Mouse (Mus musculus) embryo, embryonic 11.5 days (tissue): ENCODE results near the gene Hip1.

ENCODE experiments used
- DNase-seq: peaks from one replicate; pipeline ENCODE4 v3.0.0-alpha.2; 2012; ENCODE audit warnings: low read depth, low spot score

The Hip1 gene

DNA sequence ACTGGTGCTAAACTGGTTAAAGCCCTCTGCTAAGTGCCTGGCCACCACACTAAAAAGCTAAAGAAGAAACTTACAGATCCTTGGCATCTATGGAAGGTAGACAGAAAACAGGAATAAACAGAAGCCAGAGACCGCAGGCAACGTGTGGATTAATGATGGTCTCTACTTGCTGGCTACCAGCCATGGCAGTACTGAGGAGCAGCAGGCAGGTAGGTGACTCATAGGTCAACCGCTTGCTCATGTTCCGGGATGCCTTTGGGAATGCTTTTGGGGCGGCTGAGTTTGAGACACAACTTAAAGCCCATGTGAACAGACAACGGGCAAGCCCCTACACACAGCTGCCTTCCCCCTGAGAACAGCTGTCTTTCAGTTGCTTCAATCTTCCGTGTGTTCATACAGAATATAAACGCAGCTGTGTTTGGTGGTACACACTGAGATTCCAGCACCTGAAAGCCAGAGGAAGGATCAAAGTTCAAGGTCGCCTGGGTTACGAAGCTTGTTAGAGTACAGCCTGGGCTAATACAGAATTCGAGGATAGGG, 13.5 kb downstream of the Hip1 start:
- no peak for DNase-seq

DNA sequence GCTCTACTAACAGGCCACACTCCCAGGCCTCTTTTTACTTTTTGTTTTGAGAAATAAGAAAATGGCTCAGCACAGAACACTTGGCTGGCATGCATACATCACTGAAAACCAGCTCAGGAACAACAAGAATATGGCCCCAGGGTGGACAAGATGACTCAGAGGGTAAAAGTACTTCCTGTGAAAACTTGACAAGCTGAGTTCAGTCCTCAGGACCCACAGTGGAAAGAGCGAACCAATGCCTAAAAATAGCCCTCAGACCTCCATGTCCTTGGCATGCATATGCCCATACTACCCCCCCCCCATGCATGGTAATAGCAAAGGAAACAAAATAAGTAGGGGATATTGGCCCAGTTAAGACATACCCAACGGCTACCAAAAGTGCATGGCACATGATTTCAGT, 15.0 kb downstream of the Hip1 start:
- DNase-seq, result no peak

DNA sequence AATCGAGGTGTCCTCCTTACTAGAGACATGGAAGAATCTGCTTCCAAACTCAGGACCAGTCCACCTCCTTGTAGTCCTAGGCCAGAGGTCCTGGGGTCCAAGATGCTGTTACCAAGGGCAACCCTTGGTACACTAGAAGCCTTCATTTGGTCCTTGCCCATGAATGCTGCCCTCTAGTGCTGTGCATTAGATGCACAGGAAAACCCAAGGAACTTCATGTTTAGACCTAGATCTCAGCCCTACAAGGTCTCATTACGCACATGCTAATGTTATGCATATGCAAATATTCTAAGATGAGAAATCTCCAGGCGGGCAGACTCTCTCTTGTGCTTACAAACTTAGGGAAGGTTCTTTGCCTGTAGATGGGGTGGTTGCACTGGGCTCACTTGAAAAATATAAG, 15.6 kb downstream of the Hip1 start:
- no peak for DNase-seq

DNA sequence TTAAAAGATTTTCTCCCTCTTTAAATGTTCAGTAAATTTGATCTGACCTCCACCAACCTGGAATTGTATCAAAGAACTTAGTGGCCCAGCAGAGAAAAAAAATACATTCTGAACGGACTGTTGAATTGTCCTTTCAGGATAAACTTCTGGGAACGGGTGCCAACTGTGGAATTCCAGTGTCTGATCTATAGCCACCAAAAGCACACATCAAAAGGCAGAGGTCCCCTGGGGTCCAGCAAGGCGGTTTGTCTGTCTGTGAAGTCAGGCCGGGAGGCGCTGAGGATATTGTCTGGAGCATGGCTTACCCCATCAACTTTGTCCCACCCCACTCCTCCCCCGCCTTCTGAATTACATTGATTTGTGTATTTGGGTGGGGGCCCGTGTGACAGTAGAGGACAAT, 16.9 kb downstream of the Hip1 start:
- no peak for DNase-seq

DNA sequence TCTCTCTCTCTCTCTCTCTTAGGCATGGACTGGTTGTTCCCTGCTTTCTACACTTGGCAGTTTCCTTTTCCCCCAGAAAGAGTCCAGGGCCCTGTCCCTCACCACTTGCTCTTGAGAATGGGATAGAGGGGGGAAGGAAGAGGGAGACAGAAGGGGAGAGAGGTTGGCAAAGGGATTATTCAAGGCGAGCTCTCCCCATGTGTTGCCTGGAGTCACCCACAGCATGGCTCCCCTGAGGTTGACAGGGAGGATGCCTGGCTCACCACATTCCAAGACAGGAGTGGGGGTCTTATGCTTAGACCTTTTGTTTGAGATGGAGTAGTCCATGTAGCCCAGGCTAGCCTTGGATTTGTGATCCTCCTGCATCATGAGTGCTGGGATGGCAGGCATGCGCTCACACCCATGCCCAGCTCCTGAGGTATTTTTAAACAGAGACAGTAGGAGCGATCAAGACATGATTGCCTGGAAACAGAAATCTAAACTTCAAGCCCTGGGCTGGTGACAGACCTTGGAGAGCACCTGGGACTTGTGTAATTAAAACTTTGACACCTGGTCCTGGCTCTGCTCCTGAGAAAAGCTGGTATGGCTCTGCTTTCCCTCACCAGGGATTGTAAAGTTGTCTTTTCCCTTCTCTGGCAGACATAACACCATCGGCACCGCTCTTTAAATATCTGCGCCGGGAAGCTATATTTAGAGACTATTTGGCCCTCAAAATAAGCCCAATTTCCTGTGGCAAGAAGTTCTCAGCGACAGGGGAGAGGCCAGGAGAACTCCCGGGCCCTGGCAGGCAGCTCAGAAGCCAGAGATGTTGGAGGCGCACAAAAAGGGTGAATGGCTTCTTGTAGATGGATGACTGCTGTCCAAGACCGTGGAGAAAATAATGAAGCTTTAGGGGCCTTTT, 20.0 kb downstream of the Hip1 start:
- DNase-seq, result no peak

DNA sequence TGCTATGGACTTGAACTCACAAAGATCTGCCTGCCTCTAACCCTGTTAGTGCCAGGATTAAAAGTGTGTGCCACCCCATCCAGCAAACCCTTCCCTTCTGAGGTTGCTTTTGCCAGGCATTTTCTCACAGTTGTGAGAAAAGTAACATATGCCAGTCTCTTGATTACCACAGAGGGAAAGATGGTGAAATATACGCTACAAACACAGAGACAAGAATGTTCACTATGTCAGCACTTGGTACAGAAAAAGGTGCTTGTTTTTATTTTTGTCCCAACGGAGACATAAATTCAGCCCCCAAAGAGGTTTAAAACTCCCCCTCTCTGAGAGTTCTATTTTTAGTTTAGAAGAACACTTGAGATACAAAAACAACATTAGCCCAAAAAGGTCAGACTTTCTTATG, 20.8 kb downstream of the Hip1 start:
- no peak for DNase-seq

DNA sequence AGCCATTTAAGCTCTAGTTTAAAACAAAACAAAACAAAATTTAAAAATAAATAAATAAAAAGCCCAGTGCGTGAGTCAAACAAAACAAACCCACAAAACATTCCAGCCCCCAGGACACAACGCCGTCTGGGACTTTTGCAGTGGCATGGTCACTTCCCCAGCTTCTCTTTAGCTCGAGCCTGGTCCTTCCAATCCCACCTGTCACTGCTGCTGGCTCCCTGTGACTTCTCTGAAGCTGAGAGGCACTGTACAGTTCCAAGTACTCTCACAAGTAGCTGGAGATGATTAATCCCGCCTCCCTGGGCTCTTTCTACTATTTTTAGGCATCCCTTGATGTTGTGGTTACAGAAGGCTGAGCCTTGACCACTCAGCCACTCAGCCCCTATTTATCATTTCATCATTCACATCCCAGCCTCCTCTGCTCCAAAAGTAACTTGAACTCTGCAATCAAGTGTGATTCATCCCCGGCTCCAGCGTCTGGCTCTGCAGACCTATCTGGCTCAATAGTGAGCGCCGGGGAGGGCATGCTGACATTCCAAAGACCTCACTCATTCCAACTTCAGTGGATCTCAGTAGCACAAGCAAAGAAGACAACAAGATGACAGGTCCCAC, 22.7 kb downstream of the Hip1 start:
- no peak for DNase-seq

DNA sequence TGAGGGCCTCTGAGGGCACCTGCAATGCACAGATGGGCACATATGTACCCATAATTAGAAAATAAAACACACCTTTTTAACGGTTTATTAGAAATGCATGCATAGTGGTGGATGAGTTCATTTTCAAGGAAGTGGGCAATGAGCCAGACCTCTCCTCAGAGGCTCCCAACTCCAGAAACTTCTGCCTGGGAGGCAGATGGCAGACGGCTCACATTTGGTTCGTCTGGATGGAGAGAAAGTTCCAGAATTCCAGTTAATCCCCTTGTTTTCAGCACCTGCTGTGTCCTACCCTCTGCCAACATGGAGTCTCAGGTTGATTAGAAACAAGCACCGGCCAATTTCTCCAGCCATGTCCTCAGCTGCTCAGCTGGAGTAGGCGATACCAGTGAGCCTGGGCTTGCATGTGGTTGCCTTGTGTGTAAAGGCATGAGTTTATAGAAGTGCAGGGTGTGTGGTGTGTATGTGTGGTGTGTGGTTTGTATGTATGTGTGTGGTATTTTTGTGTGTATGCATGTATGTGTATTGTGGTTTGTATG, 27.5 kb downstream of the Hip1 start:
- no peak for DNase-seq

DNA sequence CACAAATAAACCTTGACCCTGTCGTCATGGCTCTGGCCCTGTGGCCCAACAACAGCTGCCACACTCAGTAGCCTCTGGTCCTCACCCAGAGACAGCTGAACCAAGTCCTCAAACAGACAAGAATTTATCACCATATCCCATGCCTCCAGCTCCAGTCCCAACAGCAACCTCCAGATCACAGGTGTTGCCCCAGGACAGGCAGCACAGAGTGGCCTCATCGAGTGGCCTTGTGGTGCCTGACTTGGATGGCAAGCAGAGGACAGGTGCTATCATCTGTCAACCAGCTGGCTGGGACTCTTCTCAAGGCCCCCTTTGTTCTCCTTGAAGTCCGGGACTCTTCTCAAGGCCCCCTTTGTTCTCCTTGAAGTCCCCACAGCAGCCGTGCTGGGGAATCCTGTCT, 31.8 kb downstream of the Hip1 start:
- no peak for DNase-seq

DNA sequence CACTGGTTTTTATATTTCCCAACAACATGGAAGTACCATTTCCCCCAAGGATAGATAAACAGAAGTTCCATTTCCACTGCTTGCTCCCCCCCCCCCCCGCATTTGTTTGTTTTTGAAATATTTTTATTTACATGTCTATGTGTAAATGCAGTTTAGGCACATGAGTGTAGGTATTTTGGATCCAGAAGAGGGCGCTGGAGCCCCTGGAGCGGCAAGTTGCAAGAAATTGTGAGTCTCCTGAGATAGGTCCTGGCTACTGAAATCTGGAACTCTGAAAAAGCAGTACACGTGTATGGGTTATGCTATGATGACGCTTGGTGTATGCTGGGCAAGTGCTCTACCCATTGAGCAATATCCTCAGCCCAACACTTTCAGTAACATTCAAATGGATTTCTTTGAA, 33.8 kb downstream of the Hip1 start:
- no peak for DNase-seq

DNA sequence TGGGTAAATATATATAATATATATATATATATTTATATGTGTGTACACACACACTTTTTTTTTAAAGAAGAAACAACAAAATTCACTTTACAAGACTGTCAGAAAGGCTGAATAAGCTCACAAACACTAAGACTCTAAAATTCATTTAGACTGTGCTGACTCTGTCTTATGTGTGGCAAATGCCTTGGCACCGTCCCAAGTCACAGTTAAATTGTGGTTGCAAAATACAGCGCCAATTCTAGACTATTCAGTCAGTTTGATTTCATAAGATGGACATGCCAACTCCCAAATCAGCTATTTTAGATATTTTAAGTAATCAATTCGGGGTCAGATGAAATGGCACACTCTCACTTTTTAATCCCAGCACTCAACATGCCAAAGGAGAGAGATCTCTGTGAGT, 36.6 kb downstream of the Hip1 start:
- no peak for DNase-seq

DNA sequence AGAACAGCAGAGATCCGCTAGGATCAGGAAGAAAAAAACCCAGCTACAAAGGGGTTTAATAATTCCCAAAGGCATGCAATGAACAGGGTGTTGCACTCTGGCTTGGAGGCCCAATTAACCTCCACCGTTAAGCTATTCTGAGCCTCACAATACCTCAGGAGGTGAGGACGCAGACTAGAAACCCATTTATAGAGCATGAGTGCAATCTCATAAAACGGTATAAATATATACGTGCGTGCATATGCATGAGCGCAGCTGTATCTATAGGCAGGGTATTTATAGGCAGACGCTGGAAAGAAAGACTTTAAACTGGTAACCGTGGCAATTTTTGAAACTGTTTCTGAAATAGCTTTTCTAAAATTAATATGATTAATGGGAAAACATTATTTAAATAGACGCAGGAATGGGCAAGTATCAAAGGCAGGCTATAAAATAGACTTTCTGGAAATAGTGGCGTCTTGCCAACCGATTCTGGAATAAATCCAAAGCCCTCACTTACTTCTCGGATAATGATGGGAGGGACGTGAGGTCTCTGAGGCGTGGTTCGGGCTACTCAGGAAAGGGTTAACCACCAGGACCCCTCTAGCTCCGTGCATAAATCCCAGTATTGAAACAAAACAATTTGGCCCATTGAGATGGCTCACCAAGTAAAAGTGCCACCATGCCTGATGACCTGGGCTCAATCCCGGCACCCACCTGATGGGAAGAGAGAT, 37.2 kb downstream of the Hip1 start:
- no peak for DNase-seq

DNA sequence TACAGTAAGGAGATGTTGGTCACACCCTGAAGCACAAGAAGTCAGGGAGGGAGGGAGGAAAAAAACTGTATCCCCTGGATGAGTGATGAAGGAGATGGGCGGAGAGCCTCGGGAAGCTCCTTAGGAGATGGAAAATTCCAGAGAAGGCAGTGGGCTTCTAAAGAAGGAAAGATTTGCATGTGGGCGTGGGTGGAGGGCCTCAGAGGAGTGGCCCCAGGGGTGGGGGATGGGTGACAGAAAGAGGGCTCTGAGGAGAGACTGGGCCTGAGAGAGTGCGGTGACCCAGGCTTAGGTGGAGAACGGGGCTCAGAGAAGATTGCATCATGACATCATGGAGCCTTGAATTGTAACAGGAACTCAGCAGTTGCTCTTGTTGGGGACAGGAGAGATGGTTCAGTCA, 39.5 kb downstream of the Hip1 start:
- no peak for DNase-seq

DNA sequence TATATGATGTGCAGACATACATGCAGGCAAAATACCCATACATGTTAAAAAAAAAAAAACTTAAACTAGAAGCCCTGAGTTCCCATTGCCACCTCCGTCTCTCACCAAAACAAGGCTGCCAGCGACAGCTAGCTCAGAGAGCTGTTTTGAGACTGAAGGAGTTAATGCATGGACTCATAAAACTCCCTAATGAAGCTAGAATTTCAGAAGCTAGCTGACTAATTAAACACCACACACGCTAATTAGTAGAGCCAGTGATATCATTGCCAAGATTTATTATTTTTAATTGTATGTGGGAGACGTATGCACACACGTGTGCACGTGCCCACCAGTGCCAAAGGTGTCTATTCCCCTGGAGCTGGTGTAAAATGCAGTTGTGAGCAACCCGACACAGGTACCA, 42.0 kb downstream of the Hip1 start:
- no peak for DNase-seq

DNA sequence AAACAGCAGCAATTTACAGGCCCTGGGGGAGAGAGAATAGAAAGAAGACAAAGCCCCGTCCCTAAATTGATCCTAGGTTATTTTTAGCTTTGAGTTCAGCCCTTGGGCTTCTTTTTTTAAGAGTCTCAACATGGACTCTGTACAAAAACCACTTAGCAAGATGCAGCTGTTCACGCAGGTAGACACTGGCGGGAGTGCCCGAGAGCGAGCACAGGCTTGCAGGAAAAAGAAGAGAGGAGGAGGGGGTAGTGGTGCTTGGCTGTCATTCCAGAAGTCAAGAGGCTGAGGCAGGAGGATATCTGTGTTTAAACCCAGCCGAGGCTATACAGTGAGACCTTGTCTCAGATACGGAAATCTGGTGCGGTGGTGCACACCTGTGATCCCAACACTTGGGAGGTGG, 42.9 kb downstream of the Hip1 start:
- no peak for DNase-seq

DNA sequence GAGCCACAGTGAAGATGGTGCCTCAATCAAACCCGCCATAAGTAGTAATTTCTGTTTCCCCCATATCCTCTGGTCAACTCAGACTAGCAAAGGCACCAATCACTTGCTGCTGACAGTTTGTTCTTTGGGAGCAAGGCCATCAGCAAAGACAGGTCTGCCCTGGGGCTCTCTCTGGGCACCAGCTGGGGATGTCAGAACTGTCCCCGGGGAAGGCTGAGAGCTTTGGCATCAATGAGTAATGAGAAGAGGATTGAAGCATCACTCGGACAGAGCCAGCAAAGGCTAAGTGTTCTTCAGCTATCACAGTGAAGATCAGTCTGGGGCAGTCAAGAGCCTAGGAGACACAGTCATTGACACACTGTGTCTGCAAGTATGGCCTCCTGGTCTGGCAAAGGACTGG, 46.0 kb downstream of the Hip1 start:
- DNase-seq, result no peak

DNA sequence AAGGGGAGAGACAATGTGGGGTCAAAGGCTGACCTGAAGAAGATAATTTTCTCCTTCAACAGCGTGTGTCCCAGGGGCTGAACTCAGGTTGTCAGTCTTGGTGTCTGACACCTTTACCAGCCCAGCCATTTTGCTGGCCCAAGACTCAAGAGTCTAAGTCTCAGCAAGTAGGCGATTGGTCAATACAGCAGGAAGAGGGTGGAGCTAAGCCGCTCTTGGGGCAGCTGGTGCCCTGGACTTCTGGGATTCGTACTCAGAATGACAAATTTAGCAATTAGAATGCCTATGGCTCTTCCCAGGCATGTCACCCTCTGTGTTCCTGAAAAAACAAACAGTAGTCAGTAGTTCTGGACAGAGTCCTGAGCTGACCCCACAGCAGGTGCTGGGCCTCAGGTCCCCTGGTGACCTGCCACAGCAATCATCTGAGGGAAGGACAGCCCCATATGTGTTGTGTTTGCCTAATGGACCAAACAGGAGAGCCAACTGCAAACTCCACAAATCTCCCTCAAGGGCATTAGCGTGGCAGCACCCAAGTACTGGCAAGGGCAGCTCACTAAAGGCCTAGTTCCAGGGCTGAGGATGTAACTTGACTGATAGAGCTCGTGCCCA, 47.5 kb downstream of the Hip1 start:
- no peak for DNase-seq

DNA sequence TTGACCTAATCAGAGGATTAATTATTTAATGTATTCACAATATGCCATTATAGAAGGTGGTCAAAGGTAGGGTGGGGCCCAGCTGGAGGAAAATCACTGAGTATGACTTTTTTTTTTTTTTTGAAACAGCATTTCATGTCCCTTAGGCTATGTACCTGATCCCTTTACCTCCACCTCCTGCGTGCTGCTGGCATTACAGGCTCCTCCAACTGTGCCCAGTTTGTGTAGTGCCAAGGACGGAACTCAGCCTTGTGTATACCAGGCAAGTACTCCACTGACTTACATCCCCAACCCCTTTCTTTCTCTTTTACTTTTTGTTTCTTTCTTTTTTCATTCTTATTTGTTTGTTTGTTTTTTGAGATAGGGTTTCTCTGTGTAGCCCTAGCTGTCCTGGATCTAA, 48.4 kb downstream of the Hip1 start:
- no peak for DNase-seq

DNA sequence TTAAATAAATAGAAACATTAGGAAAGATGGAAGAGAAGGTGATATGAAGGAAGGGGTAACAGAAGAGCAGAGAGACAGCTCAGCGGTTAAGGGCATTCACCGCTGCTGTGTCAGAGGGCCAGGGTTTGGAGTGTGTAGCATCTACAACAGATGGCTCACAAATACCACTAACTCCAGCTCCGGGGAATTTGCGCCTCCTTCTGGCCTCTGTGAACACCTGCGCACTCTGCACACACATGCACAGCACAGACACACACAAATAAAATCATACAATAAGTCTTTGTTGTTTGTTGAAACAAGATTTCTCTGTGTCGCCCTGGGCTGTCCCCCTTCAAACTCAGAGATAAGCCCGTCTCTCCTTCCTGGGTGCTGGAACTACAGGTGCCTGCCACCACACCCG, 49.4 kb downstream of the Hip1 start:
- no peak for DNase-seq

DNA sequence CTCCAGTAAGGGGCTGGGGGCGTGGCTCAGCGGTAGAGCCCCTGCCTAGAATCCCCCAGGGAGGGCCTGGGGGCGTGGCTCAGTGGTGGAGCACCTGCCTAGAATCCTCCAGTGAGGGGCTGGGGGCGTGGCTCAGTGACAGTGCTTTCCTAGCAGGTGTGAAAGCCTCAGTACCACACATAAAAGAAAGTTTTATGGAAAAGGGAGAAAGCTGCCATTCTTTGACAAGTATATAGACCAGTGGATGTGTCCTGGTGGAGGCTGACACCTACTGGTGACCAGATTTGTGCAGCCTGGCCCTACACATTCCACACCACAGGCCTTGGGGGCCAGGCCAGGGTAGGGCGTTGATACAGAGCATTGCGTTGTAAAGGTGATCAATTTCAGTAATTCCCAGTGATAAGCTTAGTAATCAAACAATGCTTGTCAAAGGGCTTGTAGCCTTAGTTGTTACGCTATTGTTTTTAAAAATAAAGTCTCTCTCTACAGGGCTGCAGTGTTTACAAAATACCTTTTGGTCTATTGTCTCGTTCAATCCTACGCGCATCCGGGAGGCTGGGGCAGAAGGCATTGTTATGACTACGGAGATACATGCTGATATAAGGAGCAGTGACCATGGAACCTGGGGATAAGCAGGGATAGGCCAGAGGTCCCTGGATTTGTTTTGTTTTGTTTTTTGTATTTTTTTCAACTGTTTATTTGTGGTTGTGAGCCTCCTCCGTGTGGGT, 50.6 kb downstream of the Hip1 start:
- DNase-seq, result no peak

DNA sequence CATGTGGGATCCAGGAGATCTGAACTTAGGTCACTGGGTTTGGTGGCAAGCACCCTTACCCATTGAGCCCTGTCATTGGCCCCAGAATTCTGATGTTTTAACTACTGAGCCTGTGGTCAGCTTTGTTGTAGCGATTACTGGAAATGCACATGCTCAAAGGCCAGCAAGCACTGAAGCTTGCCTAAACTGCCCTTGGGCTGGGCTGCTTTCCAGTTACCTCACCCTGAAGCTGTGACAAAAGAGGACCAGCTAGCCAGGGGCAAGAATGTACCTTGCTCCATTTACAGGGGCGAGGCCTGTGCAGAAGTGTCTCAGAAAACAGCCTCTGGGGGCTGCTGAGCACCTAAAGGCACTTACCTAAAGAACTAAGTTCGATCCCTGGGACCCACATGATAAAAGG, 51.8 kb downstream of the Hip1 start:
- no peak for DNase-seq
